In the genomic region with DNA sequence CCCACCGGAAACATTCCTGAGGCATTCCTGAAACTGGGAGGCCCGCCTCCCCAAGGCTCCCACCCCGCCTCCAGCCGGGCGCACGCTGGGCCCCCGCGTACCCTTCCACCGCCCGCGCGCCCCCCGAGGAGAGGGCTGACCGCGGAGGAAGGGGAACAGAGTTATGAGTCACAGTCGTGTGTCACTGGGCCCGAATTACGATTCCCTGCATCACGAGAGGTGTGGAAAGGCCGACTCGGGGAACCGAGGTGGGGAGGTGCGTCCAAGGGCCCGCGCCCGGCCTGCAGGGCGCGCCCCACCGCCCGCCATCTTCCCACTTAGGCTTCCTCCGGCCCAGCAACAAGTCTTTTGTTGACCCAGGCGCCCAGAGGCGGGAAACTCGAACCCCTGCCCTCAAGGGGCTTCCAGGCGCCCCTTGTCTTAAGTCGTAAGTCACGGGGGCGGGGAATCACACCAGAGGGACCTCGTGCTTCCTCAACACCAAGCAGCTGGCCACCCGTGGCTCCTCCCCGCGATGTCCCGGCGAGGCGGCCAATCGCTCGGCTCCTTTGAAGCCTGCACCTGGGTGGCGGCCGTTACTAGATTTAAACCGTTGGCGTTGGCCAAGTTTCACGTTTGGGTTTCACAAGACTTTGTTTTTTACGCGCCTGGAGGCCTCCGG, we compare ENCODE assay signal across 8 mouse cellular contexts. TPM values are rescaled to one million over a fixed set of nuclear protein-coding genes. Genes with fewer than 3 reads are reported as not detected.
DNase-seq lines count a peak whose midpoint lies in the region; TF ChIP-seq lines count a peak whose summit lies in the region.

No protein-coding gene starts in this region.

- TF ChIP-seq POLR2A in embryonic fibroblast, embryonic 13.5 days (IDR thresholded peaks at IDR 0.05; ENCODE audit: low read depth, low read length), result peak; percentile 22; the same call in 1 of the 2 replicates

- intact Hi-C loops in heart, postnatal 25 days (cut with DNase I), result no loop called here

- peaks cover 5% of the 10 kb centered on the region for H3K4me1 ChIP-seq in embryonic fibroblast, embryonic 13.5 days (ENCODE audit: control insufficient read depth, insufficient read depth, low read length)

- peak overlapping the region; percentile 66 for H3K27ac ChIP-seq in embryonic fibroblast, embryonic 13.5 days (ENCODE audit: insufficient read depth, low read length)

- TF ChIP-seq CTCF in embryonic fibroblast, embryonic 13.5 days (IDR thresholded peaks at IDR 0.05; ENCODE audit: borderline replicate concordance, insufficient read depth, low read length), result no peak

- DNase-seq in A20 (ENCODE audit: low read depth, low spot score) (peak; percentile 98), WW6 (ENCODE audit: low read depth, low spot score) (peak; percentile 81)
- peak; percentile 29 for DNase-seq in heart, postnatal 25 days (ENCODE audit: low spot score)
- peak; percentile 82 to 91 for DNase-seq in kidney, postnatal 4 days
- peak; percentile 94 for DNase-seq in mesoderm, embryonic 11.5 days (ENCODE audit: low read depth, low spot score)
- peak; percentile 89 to 92 for DNase-seq in spleen, postnatal 4 days (ENCODE audit: low spot score in 2 of 2)
- DNase-seq in layer of hippocampus, adult 9-10 months (ENCODE audit: low spot score), result no peak

- H3K4me3 ChIP-seq in embryonic fibroblast, embryonic 13.5 days (ENCODE audit: insufficient read depth, low read length), result peak overlapping the region; percentile 26

RNA-seq across cellular contexts. Expression of gene Hmga1, which starts 0.7 kb away (rescaled TPM):
- 207 and 393 TPM in 2 replicates for polyA plus RNA-seq in embryonic fibroblast, embryonic 13.5 days (2011; ENCODE audit: insufficient read length, low read depth, missing spikeins)
- total RNA-seq in heart, postnatal 25 days (2021), result 10 to 100 TPM; 35.2 to 42.0 TPM

RNA-seq across cellular contexts. Expression of gene AI413582, which starts 9.9 kb away (rescaled TPM):
- 15.6 and 30.9 TPM in 2 replicates for polyA plus RNA-seq in embryonic fibroblast, embryonic 13.5 days (2011; ENCODE audit: insufficient read length, low read depth, missing spikeins)
- total RNA-seq in heart, postnatal 25 days (2021), result 1 to 10 TPM; 7.3 to 7.7 TPM

RNA-seq across cellular contexts. Expression of gene Grm4, which starts 34.4 kb away (rescaled TPM):
- not detected in 2 replicates for polyA plus RNA-seq in embryonic fibroblast, embryonic 13.5 days (2011; ENCODE audit: insufficient read length, low read depth, missing spikeins)
- under 1 TPM; 0.11 to 0.44 TPM for total RNA-seq in heart, postnatal 25 days (2021)
